ENCODE assay signal across 32 mouse cellular contexts in genomic region chr6:115210187-115210586, GRCm38 (mm10). TPM values are rescaled to one million over a fixed set of nuclear protein-coding genes. Genes with fewer than 3 reads are reported as not detected.
DNase-seq lines count a peak whose midpoint lies in the region; ATAC-seq lines count a peak whose summit lies in the region.
"Had no signal": no experiment of that assay in that cellular context is flagged by ENCODE, and none has a peak within 500 bp of the region (broad histone marks: within the 10 kb centered on the region; RNA-seq: fewer than 3 reads in every experiment).

No protein-coding gene starts in this region.

- no peak for DNase-seq in cerebellum, adult 11-12 months
- peak; percentile 39 to 54 for DNase-seq in left cerebral cortex, adult 9 months (ENCODE audit: low spot score in 2 of 2)
- no peak for DNase-seq in left cerebral cortex, postnatal 14 days (ENCODE audit: low spot score in 2 of 2)
- peak; percentile 61 for DNase-seq in MN1 (ENCODE audit: low spot score)
- DNase-seq: adrenal gland, postnatal 10 days; cerebellum, postnatal 10 days; heart, postnatal 4 days; kidney, adult 8-10 months; kidney, postnatal 10 days; lung, adult 2 months; lung, postnatal 14 days; thymus, postnatal 14 days had no signal

- WGBS in heart, embryonic 15.5 days = 54% methylated on average over 2 of the region's 2 CpGs
- WGBS in heart, embryonic 12.5 days = 57% methylated on average over 2 of the region's 2 CpGs
- 78% methylated on average over 2 of the region's 2 CpGs for WGBS in hindbrain, embryonic 16.5 days

- no peaks in the 10 kb centered on the region for H3K36me3 ChIP-seq in heart, embryonic 15.5 days
- H3K36me3 ChIP-seq in heart, embryonic 12.5 days = no peaks in the 10 kb centered on the region
- no peaks in the 10 kb centered on the region for H3K36me3 ChIP-seq in hindbrain, embryonic 16.5 days (ENCODE audit: control insufficient read depth, insufficient read depth, low read length)
- H3K36me3 ChIP-seq: embryonic facial prominence, embryonic 10.5 days; forebrain, embryonic 15.5 days; limb, embryonic 12.5 days; liver, embryonic 12.5 days; midbrain, embryonic 12.5 days had no signal

- 0 out of 2 replicates have a peak, but pooled peaks cover under 1% of the 10 kb centered on the region for H3K27me3 ChIP-seq in heart, embryonic 15.5 days
- H3K27me3 ChIP-seq in heart, embryonic 12.5 days (replicated peaks) = peaks cover under 1% of the 10 kb centered on the region; the same call in 1 of the 2 replicates
- no peaks in the 10 kb centered on the region for H3K27me3 ChIP-seq in hindbrain, embryonic 16.5 days (replicated peaks; ENCODE audit: control insufficient read depth, insufficient read depth, low read length)
- H3K27me3 ChIP-seq: forebrain, embryonic 15.5 days; limb, embryonic 12.5 days; liver, embryonic 12.5 days; midbrain, embryonic 12.5 days had no signal

- H3K27ac ChIP-seq in heart, embryonic 15.5 days = no peak overlapping the region
- no peak overlapping the region for H3K27ac ChIP-seq in heart, embryonic 12.5 days (ENCODE audit: poor library complexity, severe bottlenecking)
- no peak overlapping the region for H3K27ac ChIP-seq in hindbrain, embryonic 16.5 days (ENCODE audit: low read depth, low read length)
- H3K27ac ChIP-seq: embryonic facial prominence, embryonic 10.5 days; forebrain, embryonic 15.5 days; hindbrain, embryonic 14.5 days; limb, embryonic 12.5 days; liver, embryonic 12.5 days; midbrain, embryonic 12.5 days had no signal

- peak; percentile 45; the same call in 1 of the 2 replicates for ATAC-seq in cerebellum, adult (ENCODE audit: insufficient number of reproducible peaks, low FRiP score, low TSS enrichment)
- 0 out of 2 replicates have a peak, but pooled peaks have one; percentile 31 for ATAC-seq in heart, embryonic 15.5 days (replicated peaks; ENCODE audit: insufficient number of reproducible peaks, insufficient read depth, low FRiP score, low read depth)
- no peak; the same call in 1 of the 2 replicates for ATAC-seq in heart, embryonic 12.5 days (ENCODE audit: insufficient number of reproducible peaks, low FRiP score)
- no peak for ATAC-seq in hindbrain, embryonic 16.5 days
- ATAC-seq: forebrain, embryonic 15.5 days; liver, embryonic 12.5 days had no signal

- no peaks in the 10 kb centered on the region for H3K9me3 ChIP-seq in heart, embryonic 15.5 days (replicated peaks)
- no peaks in the 10 kb centered on the region for H3K9me3 ChIP-seq in heart, embryonic 12.5 days (replicated peaks)
- no peaks in the 10 kb centered on the region for H3K9me3 ChIP-seq in hindbrain, embryonic 16.5 days (ENCODE audit: control insufficient read depth, low read length)
- H3K9me3 ChIP-seq: embryonic facial prominence, embryonic 10.5 days; forebrain, embryonic 15.5 days; limb, embryonic 12.5 days; liver, embryonic 12.5 days; midbrain, embryonic 12.5 days had no signal

- intact Hi-C loops in left cerebral cortex, postnatal 14 days (cut with DNase I) = no loop called here

- no peak overlapping the region for H3K4me3 ChIP-seq in heart, embryonic 15.5 days
- no peak overlapping the region for H3K4me3 ChIP-seq in heart, embryonic 12.5 days
- no peak overlapping the region for H3K4me3 ChIP-seq in hindbrain, embryonic 16.5 days (ENCODE audit: low read length)
- H3K4me3 ChIP-seq: embryonic facial prominence, embryonic 10.5 days; forebrain, embryonic 15.5 days; limb, embryonic 12.5 days; liver, embryonic 12.5 days; midbrain, embryonic 12.5 days had no signal

- no peaks in the 10 kb centered on the region for H3K4me1 ChIP-seq in heart, embryonic 15.5 days (replicated peaks)
- 0 out of 2 replicates have a peak, but pooled peaks cover 2% of the 10 kb centered on the region for H3K4me1 ChIP-seq in heart, embryonic 12.5 days (replicated peaks)
- no peaks in the 10 kb centered on the region for H3K4me1 ChIP-seq in hindbrain, embryonic 16.5 days (ENCODE audit: control insufficient read depth, insufficient read depth, low read depth, low read length)
- H3K4me1 ChIP-seq: forebrain, embryonic 15.5 days; liver, embryonic 12.5 days; midbrain, embryonic 12.5 days had no signal

- H3K9ac ChIP-seq in heart, embryonic 15.5 days = no peak overlapping the region
- H3K9ac ChIP-seq in heart, embryonic 12.5 days = no peak overlapping the region
- H3K9ac ChIP-seq in hindbrain, embryonic 16.5 days (ENCODE audit: low read depth, low read length) = no peak overlapping the region
- H3K9ac ChIP-seq: forebrain, embryonic 15.5 days; hindbrain, embryonic 14.5 days; limb, embryonic 12.5 days; liver, embryonic 12.5 days; midbrain, embryonic 12.5 days had no signal

- H3K4me2 ChIP-seq in heart, embryonic 15.5 days = no peak overlapping the region
- no peak overlapping the region for H3K4me2 ChIP-seq in heart, embryonic 12.5 days
- H3K4me2 ChIP-seq in hindbrain, embryonic 16.5 days (ENCODE audit: low read length) = no peak overlapping the region
- H3K4me2 ChIP-seq: forebrain, embryonic 15.5 days; hindbrain, embryonic 14.5 days; limb, embryonic 12.5 days; liver, embryonic 12.5 days; midbrain, embryonic 12.5 days had no signal

RNA-seq across cellular contexts. Expression of gene Gm17482, which starts 17.0 kb away (rescaled TPM):
- not detected in 2 replicates for polyA plus RNA-seq in heart, embryonic 15.5 days (2015; fragmentation: Nextera tagmentation; extraction: Ambion mirVana)
- not detected in 2 replicates for polyA plus RNA-seq in heart, embryonic 12.5 days (2016; fragmentation: Nextera tagmentation; extraction: Ambion mirVana)
- total RNA-seq in left cerebral cortex, postnatal 14 days (2021) = not detected
- polyA plus RNA-seq in hindbrain, embryonic 16.5 days (2015; fragmentation: Nextera tagmentation; extraction: Ambion mirVana) = not detected in 2 replicates
- total RNA-seq: adrenal gland, postnatal 10 days; gastrocnemius, adult 8-10 months; granulocyte monocyte progenitor cell, adult 5-6 weeks; heart, postnatal 4 days; left cerebral cortex, adult 18-20 months; megakaryocyte progenitor cell, adult 5-6 weeks; monocyte, adult 5-6 weeks had no signal
- polyA plus RNA-seq: cortical plate, adult 2 months; embryonic facial prominence, embryonic 10.5 days; forebrain, embryonic 15.5 days; heart, embryonic 14.5 days; hindbrain, embryonic 14.5 days; intestine, embryonic 14.5 days; limb, embryonic 12.5 days; liver, embryonic 12.5 days; lung, adult 2 months; midbrain, embryonic 12.5 days; neural tube, embryonic 11.5 days; small intestine, adult 2 months had no signal

RNA-seq across cellular contexts. Expression of gene Timp4, which starts 41.8 kb away (rescaled TPM):
- 0.48 and 0.90 TPM in 2 replicates for polyA plus RNA-seq in heart, embryonic 15.5 days (2015; fragmentation: Nextera tagmentation; extraction: Ambion mirVana)
- 0.18 TPM in 1 of 2 replicates, not detected in the other for polyA plus RNA-seq in heart, embryonic 12.5 days (2016; fragmentation: Nextera tagmentation; extraction: Ambion mirVana)
- total RNA-seq in left cerebral cortex, postnatal 14 days (2021) = 10 to 100 TPM; 17.2 to 18.3 TPM
- 30.5 and 34.2 TPM in 2 replicates for polyA plus RNA-seq in hindbrain, embryonic 16.5 days (2015; fragmentation: Nextera tagmentation; extraction: Ambion mirVana)
- total RNA-seq: granulocyte monocyte progenitor cell, adult 5-6 weeks; megakaryocyte progenitor cell, adult 5-6 weeks; monocyte, adult 5-6 weeks had no signal
- polyA plus RNA-seq: liver, embryonic 12.5 days had no signal

Comparison
In these comparisons a context has a peak if more than half of its experiments do, and no peak if none do; other contexts are left out.
1. ATAC-seq: peak in cerebellum, adult (single experiment) and heart, embryonic 15.5 days (single experiment); none in heart, embryonic 12.5 days (single experiment) and hindbrain, embryonic 16.5 days (single experiment).
2. DNase-seq: peak in left cerebral cortex, adult 9 months (2 of 2) and MN1 (single experiment); none in cerebellum, adult 11-12 months (single experiment) and left cerebral cortex, postnatal 14 days (0 of 2).
3. RNA of gene Timp4, which starts 41.8 kb away (polyA plus RNA-seq): 30.5 to 34.2 TPM in hindbrain, embryonic 16.5 days; 0.48 to 0.90 TPM in heart, embryonic 15.5 days and 0.18 TPM in heart, embryonic 12.5 days; every median in the first group is over 10 times any median in the second.